Mouse (Mus musculus): Measurements from ENCODE around the gene Ryk.
"Not testable (repeated sequence)": the region's sequence is repeated elsewhere in the genome, so short reads cannot be mapped to it uniquely, and the experiment has no call there.

The Ryk gene

GRCm38 (mm10) chr9:102906781-102907180 is 72.1 kb downstream of the Ryk start:
- no peak for DNase-seq (ENCODE audit: low spot score)

DNA sequence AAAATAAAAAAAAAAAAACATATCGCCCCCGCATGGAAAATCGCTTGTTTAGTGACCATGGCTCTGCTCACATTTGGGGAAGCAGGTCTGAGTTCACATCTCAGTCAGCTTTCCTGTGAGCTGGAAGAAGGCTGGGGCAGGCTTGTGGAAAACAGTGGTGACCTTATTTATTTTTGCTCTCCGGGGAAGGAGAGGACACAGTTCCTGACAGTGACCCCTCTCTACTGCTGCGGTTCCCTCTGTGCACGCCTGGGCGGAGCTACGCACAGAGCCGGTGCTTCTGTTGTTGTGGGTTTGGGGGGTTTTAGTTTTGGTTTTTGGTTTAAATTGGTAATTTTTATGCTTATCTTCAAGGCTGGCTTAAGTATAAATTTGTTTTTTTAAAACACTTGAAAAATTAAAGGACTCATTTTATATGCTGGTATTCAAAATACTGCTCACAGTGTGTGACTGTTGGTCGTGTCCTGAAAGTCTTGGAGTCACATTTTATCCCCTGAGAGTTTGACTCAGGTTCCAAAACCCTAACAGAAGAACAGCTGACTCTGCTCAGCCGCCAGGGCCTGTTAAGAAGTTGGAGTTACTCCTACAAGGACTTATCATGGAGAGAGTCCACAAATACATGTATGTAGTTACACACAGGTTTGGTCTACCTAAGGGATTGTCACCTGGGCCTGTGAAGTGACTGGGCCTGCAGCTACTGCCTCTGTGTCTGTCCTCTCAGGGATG is 73.0 kb downstream of the Ryk start:
- no peak for DNase-seq (ENCODE audit: low spot score)

DNA sequence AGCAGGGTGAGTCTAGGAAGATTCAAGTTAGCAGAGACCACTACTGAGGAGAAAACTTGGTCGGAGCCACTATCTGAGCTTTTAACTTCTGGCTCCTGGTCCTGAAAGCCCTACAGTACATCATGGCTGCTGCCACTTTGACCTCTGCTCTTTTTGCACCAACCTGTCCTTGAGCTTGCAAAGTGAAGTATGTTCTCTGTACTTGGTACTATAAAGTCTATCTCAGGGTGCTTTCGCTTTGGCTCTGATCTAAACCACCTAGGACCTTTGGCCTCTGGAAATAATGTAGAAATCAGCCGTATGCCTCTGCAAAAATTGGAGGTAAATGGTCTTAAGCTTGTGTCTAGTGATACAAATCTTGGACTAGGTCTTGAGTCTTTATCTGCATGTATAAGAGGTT is 76.8 kb downstream of the Ryk start:
- DNase-seq (ENCODE audit: low spot score) = no peak

DNA sequence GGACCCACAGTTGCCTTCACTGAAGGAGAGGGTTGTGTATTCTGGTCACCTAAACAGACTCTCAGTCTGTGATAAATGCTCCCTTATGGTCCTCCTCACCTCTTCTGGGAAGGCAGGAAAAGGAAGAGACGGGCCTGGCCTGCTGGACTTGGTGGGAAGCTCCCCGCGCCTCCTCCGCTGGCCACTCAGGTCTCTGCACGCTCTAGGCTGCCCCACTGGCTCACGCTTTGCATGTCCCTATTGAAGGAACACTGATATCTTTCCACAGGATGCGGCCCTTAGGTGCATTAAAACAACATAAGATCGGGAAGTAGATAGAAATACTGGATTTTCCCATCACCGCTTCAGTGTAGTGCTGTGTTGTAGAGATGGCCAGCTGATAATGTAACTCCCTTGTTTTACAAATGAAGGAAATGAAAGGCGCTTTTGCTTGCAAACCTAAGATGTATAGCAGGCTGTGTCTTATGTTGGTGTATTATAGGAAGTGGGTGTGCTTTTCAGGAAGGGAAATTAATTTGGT is 77.9 kb downstream of the Ryk start:
- no peak for DNase-seq (ENCODE audit: low spot score)

- not testable (repeated sequence) for DNase-seq (ENCODE audit: low spot score)
Measured at GRCm38 (mm10) chr9:102913597-102913996, 78.9 kb downstream of the Ryk start.

DNA sequence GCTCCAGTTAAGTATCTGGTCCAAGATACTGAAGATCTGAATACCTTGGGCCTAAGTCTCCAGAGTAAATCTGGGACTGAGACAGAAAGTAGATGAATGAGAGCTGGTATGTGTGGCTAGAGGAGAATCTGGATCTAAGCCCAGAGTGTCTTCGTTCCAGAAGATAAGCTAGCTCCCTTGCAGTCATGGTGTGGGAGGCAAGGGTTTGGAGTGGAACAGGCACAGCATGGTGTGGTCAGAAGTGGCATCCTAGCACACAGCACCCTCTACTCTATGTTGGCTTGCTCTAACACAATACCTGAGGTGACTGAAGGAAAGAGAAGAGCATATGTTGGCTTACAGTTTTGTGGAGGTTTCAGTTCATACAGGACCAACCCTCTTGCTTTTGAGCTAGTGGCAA is 79.9 kb downstream of the Ryk start:
- DNase-seq (ENCODE audit: low spot score) = no peak

DNA sequence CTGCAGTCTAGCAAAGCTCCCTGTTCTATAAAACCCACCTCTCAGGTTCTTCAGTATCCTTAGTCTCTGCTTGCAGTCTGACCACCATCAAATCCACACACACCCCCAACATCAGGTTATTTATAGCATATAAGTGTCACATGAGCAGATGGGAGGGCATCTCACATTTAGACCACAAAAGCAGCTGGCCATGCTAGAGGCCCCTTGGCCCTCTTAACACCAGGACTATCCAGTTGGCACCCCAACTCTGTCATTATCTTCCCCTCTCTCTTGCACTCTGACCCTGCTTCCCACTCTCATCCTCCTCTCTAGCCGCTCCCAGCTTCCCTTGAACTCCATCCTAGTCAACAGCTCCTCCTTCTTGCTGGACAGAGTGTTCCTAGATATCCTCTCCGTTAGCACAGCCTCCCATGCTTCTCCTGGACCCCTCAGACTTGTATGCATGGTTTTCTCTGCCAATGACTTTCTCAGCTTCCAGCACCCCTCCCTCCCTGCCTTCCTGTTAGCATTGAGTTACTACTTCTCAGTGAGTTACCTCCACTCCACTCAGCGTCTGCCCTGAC is 80.7 kb downstream of the Ryk start:
- DNase-seq (ENCODE audit: low spot score) = no peak

- DNase-seq (ENCODE audit: low spot score) = no peak
Measured at GRCm38 (mm10) chr9:102916076-102916475, 81.4 kb downstream of the Ryk start.

- DNase-seq (ENCODE audit: low spot score) = no peak
Measured at GRCm38 (mm10) chr9:102917532-102918129, 82.9 kb downstream of the Ryk start.

DNA sequence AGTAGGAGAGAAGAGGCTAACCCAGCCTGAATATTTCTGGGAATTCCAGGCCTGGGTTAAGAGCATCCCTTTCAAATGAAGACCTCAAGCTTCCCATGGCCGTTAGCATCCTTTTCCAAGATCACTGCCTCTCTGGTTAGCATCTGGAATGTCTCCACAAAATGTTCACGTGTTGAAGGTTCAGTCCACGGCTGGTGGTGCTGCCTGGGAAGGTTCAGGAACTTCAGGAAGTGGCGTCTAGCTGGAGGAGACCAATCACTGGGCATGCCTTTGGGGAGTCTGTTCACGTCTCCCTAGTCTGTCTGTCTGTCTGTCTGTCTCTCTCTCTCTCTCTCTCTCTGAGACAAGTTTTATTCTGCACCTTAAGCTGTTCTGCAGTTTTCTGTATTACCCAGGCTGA is 84.8 kb downstream of the Ryk start:
- no peak for DNase-seq (ENCODE audit: low spot score)

DNA sequence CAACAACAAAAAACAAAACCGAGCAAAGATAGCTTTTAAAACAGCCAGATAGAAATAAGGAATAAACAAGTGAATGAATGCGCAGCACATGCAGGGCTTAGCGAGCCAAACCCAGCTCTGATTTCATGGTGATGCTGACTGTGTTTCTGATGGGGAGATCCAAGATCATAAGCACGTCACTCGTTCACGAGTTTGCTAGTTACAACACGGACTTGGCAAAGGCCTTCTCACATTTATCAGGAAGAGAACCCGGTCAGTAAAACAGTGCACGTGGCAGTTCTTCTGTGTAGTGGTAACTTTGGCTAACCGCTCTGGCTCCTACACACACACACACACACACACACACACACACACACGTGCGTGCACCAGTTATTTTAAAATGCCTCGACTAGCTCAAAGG is 87.1 kb downstream of the Ryk start:
- DNase-seq (ENCODE audit: low spot score) = no peak

- DNase-seq (ENCODE audit: low spot score) = no peak
Measured at GRCm38 (mm10) chr9:102922866-102923434, 88.2 kb downstream of the Ryk start.

DNA sequence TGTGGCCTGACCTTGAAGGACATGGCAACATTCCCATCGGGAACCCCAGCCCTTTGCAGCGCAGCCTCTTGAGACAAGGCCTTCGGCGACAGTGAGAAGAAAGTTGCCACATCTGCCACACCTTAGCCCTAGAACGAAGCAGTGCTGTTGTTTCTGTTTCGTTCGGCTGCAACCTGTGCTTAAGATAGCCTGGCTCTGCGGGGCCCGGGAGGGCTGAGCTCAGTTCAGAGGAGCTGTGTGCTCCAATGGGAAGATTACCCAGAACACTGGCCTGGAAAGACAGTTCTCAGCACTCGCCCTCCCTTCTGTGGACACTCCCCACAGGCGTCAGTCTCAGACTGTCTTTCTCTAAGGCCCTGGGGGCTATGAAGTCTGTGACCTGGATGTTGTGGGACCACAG is 89.1 kb downstream of the Ryk start:
- no peak for DNase-seq (ENCODE audit: low spot score)

- no peak for DNase-seq (ENCODE audit: low spot score)
Measured at GRCm38 (mm10) chr9:102924627-102925316, 90.1 kb downstream of the Ryk start.

GRCm38 (mm10) chr9:102926137-102926536 is 91.4 kb downstream of the Ryk start:
- DNase-seq (ENCODE audit: low spot score) = no peak

DNA sequence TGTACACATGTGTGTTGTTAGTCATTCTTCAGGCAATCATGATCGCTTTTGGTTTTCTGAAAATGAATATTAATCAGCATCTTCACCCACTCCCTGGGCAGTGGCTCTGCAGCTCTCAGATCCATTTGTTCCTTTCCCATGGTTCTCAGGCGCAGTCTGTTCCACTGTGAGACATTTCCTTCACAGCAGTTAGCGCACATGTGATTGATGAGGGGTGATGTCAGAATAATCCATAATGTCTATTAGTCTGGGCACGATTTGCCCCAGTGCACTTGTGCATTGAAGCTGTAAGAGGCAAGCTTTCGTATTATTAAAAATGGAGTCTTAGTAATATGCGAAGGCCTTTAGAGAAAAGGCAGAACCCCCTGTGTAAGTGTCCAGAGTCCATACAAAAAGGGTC is 95.1 kb downstream of the Ryk start:
- no peak for DNase-seq (ENCODE audit: low spot score)

GRCm38 (mm10) chr9:102933925-102934721 is 99.4 kb downstream of the Ryk start:
- DNase-seq (ENCODE audit: low spot score) = no peak

DNA sequence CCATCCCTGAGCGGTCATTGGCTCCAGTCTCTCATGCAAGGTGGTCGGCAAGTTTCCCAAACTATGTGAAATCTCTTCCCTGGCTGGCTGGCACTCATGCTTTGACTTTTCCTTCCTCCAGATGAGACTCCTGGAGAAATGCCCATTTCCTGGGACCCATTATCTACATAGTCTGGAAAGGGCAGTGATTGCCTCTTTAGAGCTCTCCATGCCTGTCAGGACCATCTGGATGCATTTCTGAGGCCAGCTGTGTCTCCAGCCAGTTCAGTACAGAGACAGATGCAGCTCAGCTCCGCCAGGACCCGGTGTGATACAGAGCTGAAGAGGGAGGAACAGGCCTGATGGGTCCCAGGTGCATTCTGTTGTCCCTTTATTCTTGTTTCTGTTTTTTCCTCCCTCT is 107.5 kb downstream of the Ryk start:
- no peak for DNase-seq (ENCODE audit: low spot score)

- no peak for DNase-seq (ENCODE audit: low spot score)
Measured at GRCm38 (mm10) chr9:102944891-102945290, 110.2 kb downstream of the Ryk start.

DNA sequence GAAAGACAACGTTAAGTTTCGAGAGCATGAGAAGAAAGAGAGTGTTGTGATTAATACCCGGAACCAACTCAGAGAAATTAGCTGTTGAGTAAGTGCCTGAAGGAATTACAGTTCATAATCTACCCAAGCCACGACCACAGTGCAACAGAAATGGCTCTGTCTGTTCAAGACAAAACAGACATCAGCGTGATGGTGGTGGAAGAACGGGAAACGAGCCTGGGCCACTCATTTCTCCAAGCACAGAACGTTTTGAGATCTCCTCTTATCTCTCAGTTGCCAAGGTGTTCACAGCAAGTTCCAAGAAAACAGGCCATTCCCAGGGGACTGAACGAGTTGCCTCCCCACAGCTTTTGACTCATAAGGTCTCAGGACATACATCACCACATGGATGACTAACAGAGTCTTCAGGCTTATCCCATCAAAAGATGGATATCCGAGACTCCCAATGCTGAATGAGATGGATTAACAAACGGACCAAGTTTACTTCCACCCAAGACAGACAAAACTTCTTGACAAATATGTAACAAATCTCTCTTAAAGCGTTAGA is 111.8 kb downstream of the Ryk start:
- no peak for DNase-seq (ENCODE audit: low spot score)

- no peak for DNase-seq (ENCODE audit: low spot score)
Measured at GRCm38 (mm10) chr9:102948706-102949105, 114.0 kb downstream of the Ryk start.
